Mouse (Mus musculus): Measurements from ENCODE around the gene Foxp1. TPM values are rescaled to one million over a fixed set of nuclear protein-coding genes. Genes with fewer than 3 reads are reported as not detected.

The Foxp1 gene
- polyA plus RNA-seq, 1 experiment, result 17.7 TPM

- TF ChIP-seq TCF12 (IDR thresholded peaks at IDR 0.05; ENCODE audit: insufficient read depth, poor library complexity, severe bottlenecking), result no peak
- no peak for TF ChIP-seq REST (IDR thresholded peaks at IDR 0.05; ENCODE audit: insufficient read depth, insufficient read length)
- TF ChIP-seq E2F4 (IDR thresholded peaks at IDR 0.05; ENCODE audit: insufficient read depth), result no peak
- no peak for TF ChIP-seq CEBPB (IDR thresholded peaks at IDR 0.05; ENCODE audit: insufficient read depth, poor library complexity, severe bottlenecking)
- TF ChIP-seq TCF3 (IDR thresholded peaks at IDR 0.05; ENCODE audit: insufficient read length, low read depth), result no peak
- TF ChIP-seq MYOG (IDR thresholded peaks at IDR 0.05; ENCODE audit: control insufficient read depth in 1 of 3, insufficient read depth in 1 of 3, insufficient read length in 2 of 3, low read depth in 2 of 3), result no peak
- no peak for TF ChIP-seq POLR2AphosphoS2 (IDR thresholded peaks at IDR 0.05; ENCODE audit: insufficient read length, low read depth)
- no peak for TF ChIP-seq POLR2A (IDR thresholded peaks at IDR 0.05; ENCODE audit: insufficient read length, low read depth)
- TF ChIP-seq SRF (IDR thresholded peaks at IDR 0.05; ENCODE audit: control insufficient read depth, insufficient read length, low read depth), result no peak
- TF ChIP-seq USF1 (IDR thresholded peaks at IDR 0.05; ENCODE audit: low read depth), result no peak
- Histone ChIP-seq H3K27me3 (ENCODE audit: control insufficient read depth, insufficient read depth, insufficient read length) (no peaks in the 10 kb centered on the region), H3K79me2 (ENCODE audit: control insufficient read depth, insufficient read depth) (no peaks in the 10 kb centered on the region), H3K4me2 (ENCODE audit: low read depth) (no peak overlapping the region), H3K4me3 (no peak overlapping the region), H3ac (ENCODE audit: control insufficient read depth, insufficient read length) (no peak overlapping the region), H3K36me3 (ENCODE audit: control insufficient read depth, insufficient read depth) (no peaks in the 10 kb centered on the region)
These were observed 207.8 kb downstream of the Foxp1 start for GRCm38 (mm10) chr6:99314746-99315145.

- Histone ChIP-seq H3K79me2 (ENCODE audit: control insufficient read depth, insufficient read depth) (no peaks in the 10 kb centered on the region), H3K4me2 (ENCODE audit: low read depth) (no peak overlapping the region), H3K27me3 (ENCODE audit: control insufficient read depth, insufficient read depth, insufficient read length) (no peaks in the 10 kb centered on the region), H3K4me3 (no peak overlapping the region), H3K36me3 (ENCODE audit: control insufficient read depth, insufficient read depth) (no peaks in the 10 kb centered on the region), H3ac (ENCODE audit: control insufficient read depth, insufficient read length) (no peak overlapping the region)
- TF ChIP-seq POLR2A (IDR thresholded peaks at IDR 0.05; ENCODE audit: insufficient read length, low read depth) (no peak), CEBPB (IDR thresholded peaks at IDR 0.05; ENCODE audit: insufficient read depth, poor library complexity, severe bottlenecking) (no peak), REST (IDR thresholded peaks at IDR 0.05; ENCODE audit: insufficient read depth, insufficient read length) (no peak), MYOD1 (IDR thresholded peaks at IDR 0.05; ENCODE audit: control insufficient read depth in 1 of 3, insufficient read length in 2 of 3, low read depth in 2 of 3) (no peak), E2F4 (IDR thresholded peaks at IDR 0.05; ENCODE audit: insufficient read depth) (no peak), TCF3 (IDR thresholded peaks at IDR 0.05; ENCODE audit: insufficient read length, low read depth) (no peak), MYOG (IDR thresholded peaks at IDR 0.05; ENCODE audit: control insufficient read depth in 1 of 3, insufficient read depth in 1 of 3, insufficient read length in 2 of 3, low read depth in 2 of 3) (no peak), MAX (IDR thresholded peaks at IDR 0.05; ENCODE audit: low read depth) (no peak), POLR2AphosphoS2 (IDR thresholded peaks at IDR 0.05; ENCODE audit: insufficient read length, low read depth) (no peak), SRF (IDR thresholded peaks at IDR 0.05; ENCODE audit: control insufficient read depth, insufficient read length, low read depth) (no peak), USF1 (IDR thresholded peaks at IDR 0.05; ENCODE audit: low read depth) (no peak), TCF12 (IDR thresholded peaks at IDR 0.05; ENCODE audit: insufficient read depth, poor library complexity, severe bottlenecking) (no peak)
These were observed 212.0 kb downstream of the Foxp1 start for GRCm38 (mm10) chr6:99310529-99310928.

GRCm38 (mm10) chr6:99310171-99310500 is 212.4 kb downstream of the Foxp1 start:
- no peaks in the 10 kb centered on the region for H3K79me2 ChIP-seq (ENCODE audit: control insufficient read depth, insufficient read depth)
- TF ChIP-seq POLR2A (IDR thresholded peaks at IDR 0.05; ENCODE audit: insufficient read length, low read depth) (no peak), E2F4 (IDR thresholded peaks at IDR 0.05; ENCODE audit: insufficient read depth) (no peak), MYOD1 (IDR thresholded peaks at IDR 0.05; ENCODE audit: control insufficient read depth in 1 of 3, insufficient read length in 2 of 3, low read depth in 2 of 3) (no peak), USF1 (IDR thresholded peaks at IDR 0.05; ENCODE audit: low read depth) (no peak), SRF (IDR thresholded peaks at IDR 0.05; ENCODE audit: control insufficient read depth, insufficient read length, low read depth) (no peak), TCF12 (IDR thresholded peaks at IDR 0.05; ENCODE audit: insufficient read depth, poor library complexity, severe bottlenecking) (no peak), MYOG (IDR thresholded peaks at IDR 0.05; ENCODE audit: control insufficient read depth in 1 of 3, insufficient read depth in 1 of 3, insufficient read length in 2 of 3, low read depth in 2 of 3) (no peak), REST (IDR thresholded peaks at IDR 0.05; ENCODE audit: insufficient read depth, insufficient read length) (no peak), POLR2AphosphoS2 (IDR thresholded peaks at IDR 0.05; ENCODE audit: insufficient read length, low read depth) (no peak), TCF3 (IDR thresholded peaks at IDR 0.05; ENCODE audit: insufficient read length, low read depth) (no peak), CEBPB (IDR thresholded peaks at IDR 0.05; ENCODE audit: insufficient read depth, poor library complexity, severe bottlenecking) (no peak), MAX (IDR thresholded peaks at IDR 0.05; ENCODE audit: low read depth) (no peak)
- no peak overlapping the region for H3K4me2 ChIP-seq (ENCODE audit: low read depth)
- H3K36me3 ChIP-seq (ENCODE audit: control insufficient read depth, insufficient read depth), result no peaks in the 10 kb centered on the region
- no peaks in the 10 kb centered on the region for H3K27me3 ChIP-seq (ENCODE audit: control insufficient read depth, insufficient read depth, insufficient read length)
- H3ac ChIP-seq (ENCODE audit: control insufficient read depth, insufficient read length), result no peak overlapping the region
- no peak overlapping the region for H3K4me3 ChIP-seq

- Histone ChIP-seq H3ac (ENCODE audit: control insufficient read depth, insufficient read length) (no peak overlapping the region), H3K4me2 (ENCODE audit: low read depth) (no peak overlapping the region), H3K27me3 (ENCODE audit: control insufficient read depth, insufficient read depth, insufficient read length) (no peaks in the 10 kb centered on the region), H3K79me2 (ENCODE audit: control insufficient read depth, insufficient read depth) (no peaks in the 10 kb centered on the region), H3K4me3 (no peak overlapping the region), H3K36me3 (ENCODE audit: control insufficient read depth, insufficient read depth) (no peaks in the 10 kb centered on the region)
- TF ChIP-seq E2F4 (IDR thresholded peaks at IDR 0.05; ENCODE audit: insufficient read depth), result no peak
- TF ChIP-seq REST (IDR thresholded peaks at IDR 0.05; ENCODE audit: insufficient read depth, insufficient read length), result no peak
- no peak for TF ChIP-seq MYOG (IDR thresholded peaks at IDR 0.05; ENCODE audit: control insufficient read depth in 1 of 3, insufficient read depth in 1 of 3, insufficient read length in 2 of 3, low read depth in 2 of 3)
- no peak for TF ChIP-seq USF1 (IDR thresholded peaks at IDR 0.05; ENCODE audit: low read depth)
- TF ChIP-seq MAX (IDR thresholded peaks at IDR 0.05; ENCODE audit: low read depth), result no peak
- TF ChIP-seq MYOD1 (IDR thresholded peaks at IDR 0.05; ENCODE audit: control insufficient read depth in 1 of 3, insufficient read length in 2 of 3, low read depth in 2 of 3), result no peak
- TF ChIP-seq TCF12 (IDR thresholded peaks at IDR 0.05; ENCODE audit: insufficient read depth, poor library complexity, severe bottlenecking), result no peak
- no peak for TF ChIP-seq CEBPB (IDR thresholded peaks at IDR 0.05; ENCODE audit: insufficient read depth, poor library complexity, severe bottlenecking)
- TF ChIP-seq TCF3 (IDR thresholded peaks at IDR 0.05; ENCODE audit: insufficient read length, low read depth), result no peak
- no peak for TF ChIP-seq SRF (IDR thresholded peaks at IDR 0.05; ENCODE audit: control insufficient read depth, insufficient read length, low read depth)
- no peak for TF ChIP-seq POLR2A (IDR thresholded peaks at IDR 0.05; ENCODE audit: insufficient read length, low read depth)
- no peak for TF ChIP-seq POLR2AphosphoS2 (IDR thresholded peaks at IDR 0.05; ENCODE audit: insufficient read length, low read depth)
These were observed 212.9 kb downstream of the Foxp1 start for GRCm38 (mm10) chr6:99309466-99310170.
